Mouse (Mus musculus): Measurements from ENCODE around the gene 3830406C13Rik.
"Not testable (repeated sequence)": the region's sequence is repeated elsewhere in the genome, so short reads cannot be mapped to it uniquely, and the experiment has no call there.

The 3830406C13Rik gene

DNA sequence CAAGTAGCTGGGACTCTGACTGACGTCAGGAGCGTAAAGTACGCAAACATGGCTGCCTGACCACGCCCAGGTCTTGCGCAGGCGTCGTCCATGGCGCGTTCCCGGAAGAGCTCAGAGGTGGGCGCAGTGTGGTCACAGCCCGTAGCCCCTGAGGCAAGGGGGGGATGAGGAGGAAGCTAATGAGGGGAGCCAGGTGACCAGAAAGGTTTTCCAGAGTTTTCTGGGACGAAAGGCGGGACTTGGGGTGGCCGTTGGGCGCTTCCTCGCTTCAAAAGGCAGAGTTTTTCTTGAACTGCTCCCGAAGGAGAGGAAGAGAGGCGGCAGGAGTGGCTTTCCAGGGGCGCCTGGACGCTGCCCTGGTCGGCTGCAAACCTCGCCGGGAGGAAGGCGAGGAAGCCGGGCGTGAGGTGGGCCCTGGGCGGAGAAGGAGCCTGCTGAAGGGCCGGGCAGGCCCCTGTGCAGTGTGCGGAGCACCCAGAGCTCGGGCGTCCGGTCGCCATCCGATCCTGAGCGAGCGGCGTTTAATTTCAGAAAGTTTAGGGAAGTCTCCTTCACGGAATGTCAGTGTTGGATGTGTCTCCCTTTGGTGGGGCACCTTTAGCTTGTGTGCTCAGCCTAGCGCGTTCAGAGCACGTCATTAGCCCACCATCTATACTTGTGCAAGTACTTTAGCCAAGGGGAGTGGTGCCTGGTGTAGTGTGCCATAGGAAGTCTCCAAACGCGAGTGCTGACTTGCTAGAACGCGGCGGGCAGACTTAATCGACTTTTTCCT, at the start of gene 3830406C13Rik:
TSS of gene 3830406C13Rik (plus strand) at position 33 of the 772 bp plus-strand sequence.
- DNase-seq (ENCODE audit: low read depth): peak; percentile 83

DNA sequence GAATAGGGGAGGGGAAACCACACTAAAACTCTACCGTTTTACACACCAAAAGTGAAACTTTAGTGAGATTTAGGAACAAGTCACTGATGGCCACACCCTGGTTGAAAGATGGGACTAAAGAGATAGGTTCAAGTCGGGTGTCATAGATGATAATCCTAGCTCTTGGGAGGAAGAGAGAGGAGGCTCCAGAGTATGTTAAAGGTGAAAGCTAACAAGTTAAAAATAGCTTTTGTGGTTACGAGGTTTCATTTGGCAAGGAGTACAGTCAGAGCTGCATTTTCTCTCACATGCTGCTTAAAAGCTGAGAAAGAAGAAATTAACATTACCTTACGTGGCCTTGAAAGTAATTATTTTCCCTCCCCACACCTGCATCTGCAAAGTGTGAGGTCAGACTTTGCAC, 40.2 kb upstream of the 3830406C13Rik start:
- no peak for DNase-seq (ENCODE audit: low read depth)

DNA sequence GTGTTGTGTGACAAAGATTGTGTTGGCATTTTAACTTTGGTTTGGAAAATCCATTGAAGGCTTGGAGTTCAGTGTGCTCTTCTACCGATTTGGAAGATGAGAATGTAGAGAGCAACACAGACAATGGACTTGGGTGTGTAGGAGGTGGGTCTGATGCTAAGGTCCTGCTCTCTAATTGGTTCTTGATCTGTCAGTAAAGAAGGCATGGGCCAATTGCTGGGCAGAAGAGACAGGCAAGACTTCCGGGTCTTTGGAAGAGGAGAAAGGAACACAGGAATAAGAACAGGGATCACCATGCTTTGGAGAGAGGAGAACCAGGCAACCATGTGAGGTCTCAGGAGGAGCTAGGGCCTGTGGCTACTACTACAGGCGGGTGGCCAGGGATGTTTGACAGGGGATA, 7.9 kb upstream of the 3830406C13Rik start:
- no peak for DNase-seq (ENCODE audit: low read depth)

DNA sequence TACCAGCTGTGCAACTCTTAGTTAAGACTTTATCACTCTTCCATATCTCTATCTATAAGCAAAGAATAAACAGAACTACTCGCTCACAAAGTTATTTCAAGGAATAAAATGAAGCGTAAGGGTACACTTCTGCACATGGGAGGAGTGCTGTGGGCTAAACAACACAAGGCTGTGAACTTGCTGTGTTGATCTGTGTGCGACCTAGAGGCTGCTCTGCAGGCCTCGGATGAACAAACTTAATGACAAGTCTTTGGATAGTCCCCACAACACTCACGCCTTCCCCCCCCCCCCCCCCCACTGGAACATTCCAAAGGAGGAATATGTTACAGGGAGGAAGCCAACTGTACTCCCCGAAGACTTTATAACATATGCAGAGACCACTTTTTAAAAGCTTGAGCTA, 332 bp upstream of the 3830406C13Rik start, which contains the start of gene Gm49355:
TSS of gene Gm49355 (plus strand) at position 336 of the 400 bp plus-strand sequence.
- peak; percentile 18 for DNase-seq (ENCODE audit: low read depth)

DNA sequence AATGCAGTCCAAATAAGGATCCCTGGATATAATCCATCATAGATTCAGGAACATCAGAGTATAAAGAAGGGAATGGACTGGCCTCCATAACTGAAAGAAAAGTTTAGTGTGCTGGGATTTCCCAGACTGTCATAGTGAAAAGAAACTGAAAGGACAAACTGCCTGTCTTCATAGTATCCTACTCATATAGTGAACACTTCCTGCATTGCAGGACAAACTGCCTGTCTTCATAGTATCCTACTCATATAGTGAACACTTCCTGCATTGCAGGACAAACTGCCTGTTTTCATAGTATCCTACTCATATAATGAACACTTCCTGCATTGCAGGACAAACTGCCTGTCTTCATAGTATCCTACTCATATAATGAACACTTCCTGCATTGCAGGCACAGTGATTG, 5.8 kb downstream of the 3830406C13Rik start:
- not testable (repeated sequence) for DNase-seq (ENCODE audit: low read depth)

DNA sequence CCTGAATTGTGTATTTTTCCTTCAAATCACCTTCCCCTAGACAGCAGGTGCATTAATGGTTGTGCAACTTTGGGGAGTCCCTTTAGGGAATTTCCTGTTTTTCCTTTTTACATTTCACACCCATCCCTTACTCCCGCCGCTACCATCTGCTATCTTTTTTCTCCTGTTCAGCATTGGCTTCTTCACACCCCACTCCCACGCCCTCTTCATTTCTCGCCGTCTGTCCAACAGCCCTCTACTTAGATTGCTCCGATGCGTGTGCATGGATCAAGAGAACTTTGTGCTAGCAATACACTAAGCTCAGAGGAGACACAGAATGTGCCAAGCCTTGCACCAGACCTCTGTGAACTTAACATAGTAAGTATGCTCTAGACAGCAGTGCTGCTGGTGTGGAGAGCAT, 12.4 kb downstream of the 3830406C13Rik start:
- no peak for DNase-seq (ENCODE audit: low read depth)

DNA sequence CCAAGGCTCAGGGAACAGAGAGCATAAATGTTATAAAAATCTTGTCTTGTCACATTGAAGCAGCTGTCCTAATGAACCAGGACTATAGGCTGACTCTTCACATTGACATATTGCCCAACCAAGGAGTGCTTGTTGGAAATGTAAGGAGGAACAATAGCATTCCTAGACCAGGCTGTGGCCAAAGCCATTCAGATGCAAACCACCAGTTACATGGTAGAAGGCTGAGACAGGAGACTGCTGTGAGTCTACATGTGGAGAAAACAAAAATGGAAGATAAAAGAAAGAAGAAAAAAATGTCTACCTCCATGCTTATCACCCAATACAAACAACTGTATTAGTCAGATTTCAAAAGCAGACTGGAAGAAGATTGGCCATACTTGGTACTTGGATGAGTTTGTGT, 15.2 kb downstream of the 3830406C13Rik start:
- no peak for DNase-seq (ENCODE audit: low read depth)

DNA sequence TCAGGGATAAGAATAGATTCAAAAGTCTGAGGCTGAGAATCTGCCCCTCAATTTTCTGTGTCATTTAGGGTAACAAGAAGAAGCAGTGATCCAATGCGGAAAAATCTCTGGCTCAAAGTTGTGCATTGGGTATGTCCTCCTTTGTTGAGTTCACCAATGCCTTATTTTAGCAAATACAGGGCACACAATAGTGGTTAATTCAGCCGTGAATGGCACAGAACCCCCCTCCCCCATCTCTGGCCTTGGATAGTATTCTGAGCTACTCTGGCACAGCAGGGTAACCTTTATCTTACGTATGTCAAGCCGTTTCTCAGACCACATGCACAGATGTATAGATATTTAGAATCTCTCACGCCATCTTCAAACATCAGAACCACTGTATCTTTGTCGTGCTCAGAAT, 15.7 kb downstream of the 3830406C13Rik start:
- no peak for DNase-seq (ENCODE audit: low read depth)

DNA sequence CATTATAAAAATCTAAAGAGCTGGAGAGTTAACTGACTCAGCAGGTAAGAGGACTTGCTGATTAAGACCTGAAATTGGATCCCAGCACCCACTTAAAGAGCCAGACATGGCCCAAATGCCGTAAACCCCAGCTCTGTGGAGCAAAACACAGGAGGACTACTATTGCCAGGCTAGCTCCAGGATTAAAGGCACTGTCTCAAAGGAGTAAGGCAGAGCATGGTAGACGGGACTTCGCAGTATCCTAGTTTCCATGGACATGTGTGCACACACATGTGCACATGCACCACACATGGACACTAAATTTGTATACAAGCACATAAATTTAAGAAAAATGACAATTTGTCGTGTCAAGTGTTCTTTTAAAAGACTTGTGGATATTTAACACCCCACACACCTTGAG, 16.3 kb downstream of the 3830406C13Rik start:
- DNase-seq (ENCODE audit: low read depth): no peak

DNA sequence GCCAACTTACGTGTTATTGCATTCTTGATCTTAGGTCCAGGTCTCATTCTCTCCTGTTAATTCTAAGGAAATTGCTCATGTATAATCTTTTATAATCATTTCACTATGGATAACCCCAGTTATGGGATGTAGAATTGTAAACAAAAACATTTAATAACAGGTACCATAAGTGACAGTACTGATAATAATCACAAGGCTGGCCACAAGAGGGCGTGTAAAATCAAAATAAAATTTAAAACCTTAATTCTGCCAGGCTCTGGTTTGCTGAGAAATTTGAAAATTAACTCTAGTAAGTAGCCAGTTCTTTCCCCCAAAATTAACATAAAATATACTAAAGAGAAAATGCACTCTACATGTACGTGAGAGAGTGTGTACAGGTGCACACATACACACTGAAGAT, 16.7 kb downstream of the 3830406C13Rik start:
- no peak for DNase-seq (ENCODE audit: low read depth)

DNA sequence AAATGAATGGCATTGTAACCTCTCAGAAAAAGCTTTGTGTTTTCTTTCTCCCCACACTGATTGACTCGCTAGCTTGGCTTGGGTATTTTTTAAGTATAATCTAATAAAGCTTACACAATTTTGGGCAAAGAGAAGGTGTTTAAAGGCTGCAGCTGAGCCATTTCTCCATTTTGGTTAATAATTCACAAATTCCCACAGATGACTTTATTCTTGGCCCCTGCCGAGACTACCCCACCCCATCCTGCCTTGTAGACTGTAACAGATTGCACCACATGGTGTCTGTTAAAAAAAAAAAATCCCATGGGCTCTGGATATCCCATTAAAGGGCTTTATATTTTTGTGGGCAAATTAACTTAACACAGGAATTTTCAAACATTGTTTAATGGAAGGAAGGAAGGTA, 19.1 kb downstream of the 3830406C13Rik start:
- DNase-seq (ENCODE audit: low read depth): no peak

DNA sequence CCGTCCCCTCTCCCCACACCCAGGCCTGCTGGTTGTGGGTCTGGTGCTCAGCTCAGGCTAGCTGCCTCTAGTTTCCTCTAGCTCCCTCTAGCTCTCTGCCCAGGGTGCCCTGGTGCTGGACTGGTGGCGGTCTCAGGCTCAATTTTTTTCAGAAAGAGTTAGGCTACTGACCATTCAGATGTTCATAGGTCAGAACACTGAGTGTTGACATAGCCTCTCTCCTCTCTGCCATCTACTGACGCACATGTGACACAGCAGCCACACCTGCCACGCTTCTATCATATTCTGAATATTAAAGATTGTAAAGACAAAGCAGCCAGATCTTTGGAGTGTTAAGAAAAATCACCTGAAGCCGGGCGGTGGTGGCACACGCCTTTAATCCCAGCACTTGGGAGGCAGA, 49.6 kb downstream of the 3830406C13Rik start:
- no peak for DNase-seq (ENCODE audit: low read depth)

DNA sequence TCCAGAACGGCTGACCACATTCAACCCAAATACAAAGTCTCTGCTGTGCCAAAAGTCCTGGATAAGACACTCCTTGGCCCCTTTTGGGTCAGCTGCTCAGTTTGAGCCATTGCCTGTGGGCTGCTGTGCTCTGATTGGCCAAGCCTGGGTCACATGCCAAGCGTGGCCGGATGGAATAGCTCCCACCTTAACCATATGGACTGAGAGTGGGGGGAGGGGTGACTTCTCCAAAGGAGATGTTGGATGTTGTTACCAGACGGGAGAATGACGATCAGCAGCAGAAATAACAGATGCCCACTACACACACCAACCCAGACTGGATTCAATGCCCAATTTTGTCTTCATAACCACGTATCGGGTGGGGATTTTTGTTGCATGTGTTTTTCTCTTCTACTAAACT, 51.0 kb downstream of the 3830406C13Rik start:
- no peak for DNase-seq (ENCODE audit: low read depth)

DNA sequence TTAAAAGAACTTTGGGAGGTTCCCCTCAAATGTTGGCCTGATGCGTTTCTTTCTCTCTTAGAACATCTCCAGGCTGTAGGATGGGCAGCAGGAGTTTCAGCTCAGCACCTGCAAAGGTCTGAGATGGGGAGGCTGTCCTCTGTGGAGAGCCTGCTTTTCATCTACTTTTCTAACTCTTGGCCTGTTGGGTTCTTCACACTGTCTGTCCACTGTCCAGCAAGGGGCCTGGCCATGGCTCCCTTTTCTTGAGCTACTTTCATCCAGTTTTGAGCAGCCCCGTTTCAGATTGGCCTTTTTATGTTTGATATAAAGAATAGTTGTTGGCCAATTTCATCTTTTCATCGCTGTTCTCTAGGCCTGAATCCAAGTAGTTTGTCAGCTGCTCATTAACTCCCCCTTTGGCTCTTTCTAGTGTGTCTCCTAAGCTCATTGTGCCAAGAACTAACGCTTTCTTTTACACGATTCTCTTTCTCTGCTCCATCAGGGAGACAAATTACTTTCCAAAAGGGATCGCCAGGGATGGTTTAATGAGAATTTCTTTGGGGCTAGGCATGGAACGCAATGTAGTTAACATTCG, 53.5 kb downstream of the 3830406C13Rik start:
- DNase-seq (ENCODE audit: low read depth): no peak

DNA sequence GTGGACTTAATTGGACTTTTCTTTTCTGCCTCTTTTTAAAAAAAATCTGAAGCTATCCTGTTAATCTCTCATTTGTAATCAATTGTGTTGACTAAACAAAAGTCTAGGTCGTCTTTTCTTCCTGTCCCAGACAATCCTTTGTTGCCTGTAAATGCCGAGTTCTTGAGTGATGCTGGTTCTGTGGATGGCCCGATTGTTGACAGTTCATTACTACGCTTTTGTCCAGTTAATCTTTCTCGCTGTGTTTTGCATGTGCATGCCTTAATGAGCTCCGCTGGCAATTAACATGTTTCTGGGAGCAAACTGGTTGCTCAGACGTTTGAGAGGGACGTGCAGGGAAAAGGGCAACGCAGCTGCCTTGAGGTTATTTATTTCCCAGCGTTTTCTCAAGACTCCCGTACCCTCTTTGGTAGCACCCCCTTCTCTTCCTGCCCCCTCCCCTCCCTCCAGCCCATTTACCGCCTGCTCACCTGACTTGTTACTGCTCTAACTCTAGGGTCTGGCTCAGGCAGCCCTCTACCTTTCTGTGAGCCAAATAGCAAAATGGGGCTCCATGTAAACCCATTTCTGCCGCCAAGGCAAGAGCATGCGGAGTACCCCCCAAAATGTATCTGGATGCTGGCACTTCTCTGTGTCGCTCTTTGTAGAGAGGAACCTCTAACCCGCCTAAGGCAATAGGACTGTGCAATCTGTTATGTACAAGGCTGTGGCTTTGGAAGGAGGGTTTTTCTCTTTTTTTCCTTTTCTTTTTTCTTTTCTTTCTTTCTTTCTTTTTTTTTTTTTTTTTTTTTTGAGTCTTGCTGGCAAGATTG, 54.2 kb downstream of the 3830406C13Rik start:
- DNase-seq (ENCODE audit: low read depth): no peak

DNA sequence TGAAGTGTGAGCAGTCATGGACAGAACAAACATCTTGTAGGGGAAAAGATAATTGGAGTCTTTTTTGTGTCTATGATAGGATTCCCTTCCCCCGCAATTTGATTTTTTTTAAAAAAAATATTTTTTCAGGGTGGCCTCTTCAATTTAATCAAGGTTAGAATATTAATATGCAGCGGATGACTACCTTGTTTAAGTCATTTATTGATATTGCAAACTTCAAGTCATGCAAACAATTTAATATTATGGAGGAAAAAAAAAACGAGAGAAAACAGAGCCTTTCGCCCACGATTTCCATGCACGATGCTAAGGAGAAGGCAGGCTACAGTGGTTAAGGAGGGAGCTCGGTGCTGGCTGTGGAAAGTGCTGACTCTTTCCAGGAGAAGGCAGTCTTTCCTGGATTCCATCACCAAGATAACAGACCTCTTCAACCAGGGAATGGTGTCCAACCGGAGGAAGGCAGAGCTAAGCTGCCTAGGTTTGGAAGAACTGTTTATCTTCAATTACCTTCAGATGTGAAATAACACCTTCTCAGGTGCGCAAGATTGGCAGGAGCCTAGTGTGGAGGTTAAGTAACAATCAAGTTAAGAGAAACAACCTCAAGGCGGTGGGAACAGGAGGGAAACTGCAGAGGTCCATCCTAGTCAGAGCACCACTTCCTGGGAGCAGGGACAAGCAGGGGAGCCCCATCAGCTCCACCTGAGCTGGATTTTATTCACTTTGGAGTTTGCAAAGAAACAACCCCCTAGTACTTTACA, 55.0 kb downstream of the 3830406C13Rik start:
- no peak for DNase-seq (ENCODE audit: low read depth)

DNA sequence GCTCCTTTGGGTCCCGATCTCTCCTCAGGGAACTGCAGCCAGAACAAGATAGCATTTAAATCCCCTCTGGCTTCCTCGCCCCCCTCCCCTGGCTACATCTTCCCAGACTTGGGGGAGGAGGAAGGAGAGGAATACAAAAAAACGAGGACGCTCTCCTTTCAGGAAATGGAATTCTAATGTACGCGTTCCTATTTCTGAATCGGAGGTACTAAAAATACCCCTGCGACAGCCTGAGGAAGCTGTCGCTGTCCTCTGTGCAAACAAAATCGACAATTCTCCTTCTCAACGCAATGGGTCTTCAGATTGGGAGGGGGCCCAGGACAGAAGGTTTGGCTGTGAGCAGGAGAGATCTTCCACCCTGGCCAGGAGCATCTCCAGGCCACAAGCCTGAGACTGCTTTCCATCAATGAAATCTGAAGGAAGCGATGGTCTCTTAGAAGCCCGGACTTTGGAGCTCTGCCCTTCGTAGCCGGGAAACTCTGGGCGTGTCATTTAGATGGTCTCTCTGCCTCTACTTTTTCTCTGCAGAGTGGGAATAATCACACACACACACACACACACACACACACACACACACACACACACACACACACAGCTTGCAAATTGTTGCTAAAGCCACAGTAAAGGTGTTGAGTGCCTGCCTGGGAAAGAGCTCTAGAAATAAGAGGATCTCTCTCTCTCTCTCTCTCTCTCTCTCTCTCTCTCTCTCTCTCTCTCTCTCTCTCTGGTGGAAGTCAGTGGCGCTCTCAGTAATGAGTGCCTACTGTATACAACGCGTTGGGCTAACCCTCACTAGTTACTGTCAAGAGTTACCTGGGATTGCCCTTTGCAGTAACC, 56.5 kb downstream of the 3830406C13Rik start:
- DNase-seq (ENCODE audit: low read depth): no peak

DNA sequence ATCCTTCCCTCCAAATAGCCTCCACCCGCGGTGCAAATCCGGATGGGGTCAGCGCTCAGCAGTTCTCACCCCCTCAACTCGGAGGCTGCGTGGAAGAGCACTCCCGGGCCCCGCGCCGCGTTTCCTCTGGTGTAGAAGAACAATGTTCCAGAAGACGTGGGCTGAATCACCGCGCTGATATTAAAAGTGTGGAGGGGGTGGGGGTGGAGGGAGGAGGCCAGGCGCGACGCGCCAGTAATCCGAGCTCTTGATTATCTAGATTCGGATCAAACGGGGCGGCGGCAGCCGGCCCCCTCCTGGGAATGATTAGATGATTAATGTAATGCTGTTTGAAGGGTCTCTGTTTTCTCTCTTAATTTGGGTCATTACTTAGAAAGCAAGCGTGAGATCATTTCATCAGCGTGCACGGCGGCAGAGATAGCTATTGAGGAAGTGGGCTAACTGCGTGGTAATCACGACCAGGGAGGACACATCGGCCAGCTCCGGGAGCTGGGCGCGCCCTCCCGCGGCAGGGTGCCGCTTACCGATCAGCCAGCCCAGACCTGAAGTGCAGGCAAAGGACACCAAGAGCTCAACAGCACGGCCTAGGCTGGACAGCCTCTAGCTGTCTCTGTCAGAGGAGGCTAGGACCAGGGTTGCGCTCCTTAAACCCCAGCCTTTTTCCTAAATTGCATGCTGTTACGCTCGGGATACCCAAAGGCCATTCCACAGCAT, 57.3 kb downstream of the 3830406C13Rik start:
- no peak for DNase-seq (ENCODE audit: low read depth)

DNA sequence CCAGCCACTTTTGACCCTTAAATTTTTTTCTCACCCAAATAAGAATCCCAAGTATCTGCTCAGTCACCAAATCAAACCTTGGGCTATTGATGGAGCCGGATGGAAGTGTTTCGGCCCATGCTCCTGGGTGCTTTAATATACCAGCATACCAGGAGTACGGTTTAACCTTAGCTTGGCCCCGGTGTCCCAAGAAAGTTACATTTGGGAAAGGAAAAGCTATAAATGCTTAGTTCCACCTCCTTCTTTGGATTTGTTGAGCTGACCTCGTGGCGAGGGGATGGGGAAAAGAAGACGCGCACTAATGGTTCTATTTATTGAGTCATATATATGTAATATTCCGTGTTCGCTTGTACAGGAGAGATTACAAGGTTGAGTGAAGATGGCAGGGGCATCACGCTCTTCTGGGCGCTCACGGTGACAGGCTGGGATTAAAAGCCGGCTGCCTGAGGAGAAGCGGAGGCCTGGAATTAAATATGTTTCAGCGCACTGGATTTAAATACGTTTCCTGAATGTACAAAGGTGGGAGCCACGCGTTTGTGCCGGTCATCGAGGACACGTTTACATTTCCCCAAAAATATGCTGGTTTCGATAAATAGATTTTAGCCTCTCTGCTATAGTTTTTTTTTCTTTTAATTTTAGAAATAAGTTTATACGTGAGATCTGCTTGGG, 58.0 kb downstream of the 3830406C13Rik start:
- no peak for DNase-seq (ENCODE audit: low read depth)

Measured in naive thymus-derived CD4-positive, alpha-beta T cell, adult 2 months (primary cell).